Mouse (Mus musculus) E14TG2a.4 (cell line): Measurements from ENCODE around the gene Grb10.

Experiments
- CTCF ChIP-seq: conservative IDR thresholded peaks from 2 replicates; pipeline ENCODE4 v1.5.1; 2014; ENCODE audit warnings: low read length
- NANOG ChIP-seq: IDR thresholded peaks from 2 replicates; pipeline ENCODE4 v1.6.1; 2014; ENCODE audit warnings: borderline replicate concordance, low read length, mixed read lengths
- POU5F1 ChIP-seq: IDR thresholded peaks from 2 replicates; pipeline ENCODE4 v1.6.1; 2014; ENCODE audit warnings: low read length, borderline replicate concordance

DNA sequence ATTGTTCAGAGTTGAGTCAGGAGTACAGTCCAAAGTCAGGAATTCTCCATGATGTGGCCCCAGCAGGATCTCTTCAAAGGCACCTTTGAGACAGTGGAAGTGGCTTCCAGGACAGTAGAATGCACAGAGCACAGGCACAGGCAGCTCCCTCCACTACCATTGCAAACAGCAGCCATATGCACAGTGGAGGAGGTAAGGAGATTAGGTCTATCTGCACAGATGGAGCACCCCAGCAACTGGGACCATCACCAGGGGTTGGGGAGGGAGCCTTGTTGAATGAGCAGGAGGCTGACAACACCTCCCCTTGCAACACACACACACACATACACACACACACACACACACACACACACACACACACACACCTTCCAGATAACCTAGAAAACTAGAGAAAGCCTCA, 146.7 kb downstream of the Grb10 start:
- TF ChIP-seq CTCF (no peak), POU5F1 (no peak), NANOG (no peak)
